25 mouse cellular contexts compared by ENCODE assay signal in the genomic region with DNA sequence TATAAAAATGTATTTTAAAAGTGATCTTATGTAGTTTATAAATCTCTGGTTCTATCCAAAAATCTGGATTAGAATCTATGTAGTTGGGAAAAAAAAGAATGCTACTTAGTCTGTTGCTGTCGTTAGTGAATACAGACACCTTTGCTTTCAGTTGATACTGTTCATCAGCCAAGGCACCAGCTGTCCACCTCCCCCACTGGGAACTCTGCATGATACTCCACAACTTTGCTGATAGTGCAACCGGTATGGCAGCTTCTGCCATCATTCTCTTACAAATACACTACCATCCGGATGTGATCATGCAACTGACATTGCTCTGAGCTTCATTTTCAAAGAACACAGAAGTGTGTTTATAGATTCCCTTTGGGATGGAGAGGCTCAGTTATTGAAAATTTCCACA. TPM values are rescaled to one million over a fixed set of nuclear protein-coding genes. Genes with fewer than 3 reads are reported as not detected.
DNase-seq lines count a peak whose midpoint lies in the region; ATAC-seq and TF ChIP-seq lines count a peak whose summit lies in the region.
"Had no signal": no experiment of that assay in that cellular context is flagged by ENCODE, and none has a peak within 500 bp of the region (broad histone marks: within the 10 kb centered on the region; RNA-seq: fewer than 3 reads in every experiment).

No protein-coding gene starts in this region.

- no peaks in the 10 kb centered on the region for H3K27me3 ChIP-seq in lung, embryonic 14.5 days (ENCODE audit: insufficient read depth, low read length)
- no peaks in the 10 kb centered on the region for H3K27me3 ChIP-seq in lung, postnatal 0 days (replicated peaks; ENCODE audit: insufficient read depth, low read length)
- H3K27me3 ChIP-seq: forebrain, embryonic 13.5 days; heart, embryonic 13.5 days; hindbrain, embryonic 15.5 days had no signal

- no peaks in the 10 kb centered on the region for H3K36me3 ChIP-seq in lung, embryonic 14.5 days (ENCODE audit: insufficient read depth)
- H3K36me3 ChIP-seq in lung, postnatal 0 days (ENCODE audit: insufficient read depth, low read length) = no peaks in the 10 kb centered on the region
- H3K36me3 ChIP-seq: embryonic facial prominence, embryonic 10.5 days; heart, embryonic 13.5 days; hindbrain, embryonic 15.5 days had no signal

- no peaks in the 10 kb centered on the region for H3K4me1 ChIP-seq in lung, embryonic 14.5 days (ENCODE audit: insufficient read depth)
- H3K4me1 ChIP-seq in lung, postnatal 0 days (ENCODE audit: insufficient read depth, low read depth, low read length) = no peaks in the 10 kb centered on the region
- H3K4me1 ChIP-seq: embryonic facial prominence, embryonic 10.5 days; forebrain, embryonic 13.5 days; heart, embryonic 13.5 days; hindbrain, embryonic 15.5 days had no signal

- H3K9me3 ChIP-seq in lung, embryonic 14.5 days (ENCODE audit: low read depth, low read length) = no peaks in the 10 kb centered on the region
- H3K9me3 ChIP-seq in lung, postnatal 0 days (ENCODE audit: low read length) = no peaks in the 10 kb centered on the region
- H3K9me3 ChIP-seq: embryonic facial prominence, embryonic 10.5 days; forebrain, embryonic 13.5 days; heart, embryonic 13.5 days; hindbrain, embryonic 15.5 days had no signal

- H3K9ac ChIP-seq in lung, embryonic 14.5 days = no peak overlapping the region
- H3K9ac ChIP-seq in lung, postnatal 0 days (replicated peaks; ENCODE audit: low read depth) = no peak overlapping the region
- H3K9ac ChIP-seq: forebrain, embryonic 13.5 days; forebrain, postnatal 0 days; heart, embryonic 13.5 days; hindbrain, embryonic 15.5 days had no signal

- no peak for TF ChIP-seq CTCF in lung, embryonic 14.5 days (IDR thresholded peaks at IDR 0.05; ENCODE audit: low read depth)
- TF ChIP-seq CTCF in lung, postnatal 0 days (IDR thresholded peaks at IDR 0.05) = no peak

- peak; percentile 1 for DNase-seq in cerebellum, postnatal 14 days
- DNase-seq in cerebellum, adult 8-10 months = no peak
- peak; percentile 35 for DNase-seq in lung, embryonic 14.5 days
- no peak for DNase-seq in lung, postnatal 0 days (ENCODE audit: low spot score)
- DNase-seq in layer of hippocampus, adult 9-10 months (ENCODE audit: low spot score) = peak; percentile 29
- peak; percentile 19 to 45 for DNase-seq in layer of hippocampus, postnatal 36 days
- DNase-seq in adrenal gland, postnatal 4 days (ENCODE audit: low spot score in 2 of 2) = no peak
- DNase-seq in kidney, adult 8-10 months = no peak
- DNase-seq: adrenal gland, postnatal 10 days; cerebellum, adult 2 months; forebrain, postnatal 0 days; gastrocnemius, adult 2 months; gastrocnemius, postnatal 25 days; heart, postnatal 36 days had no signal

- peak; percentile 44; the same call in 1 of the 2 replicates for ATAC-seq in lung, embryonic 14.5 days (ENCODE audit: insufficient read depth)
- no peak for ATAC-seq in lung, postnatal 0 days
- ATAC-seq: forebrain, embryonic 13.5 days; forebrain, postnatal 0 days had no signal

- 20% methylated on average over 3 of the region's 3 CpGs for WGBS in lung, embryonic 14.5 days
- 33% methylated on average over 3 of the region's 3 CpGs for WGBS in lung, postnatal 0 days

- H3K27ac ChIP-seq in lung, embryonic 14.5 days (ENCODE audit: low read depth) = no peak overlapping the region
- H3K27ac ChIP-seq in lung, postnatal 0 days (ENCODE audit: low read length) = no peak overlapping the region
- H3K27ac ChIP-seq: embryonic facial prominence, embryonic 10.5 days; forebrain, embryonic 13.5 days; gastrocnemius, adult 2 months; heart, embryonic 13.5 days; hindbrain, embryonic 15.5 days had no signal

- TF ChIP-seq EP300 in lung, postnatal 0 days (IDR thresholded peaks at IDR 0.05) = no peak

- no peak overlapping the region for H3K4me3 ChIP-seq in lung, embryonic 14.5 days (ENCODE audit: low read depth, low read length)
- no peak overlapping the region for H3K4me3 ChIP-seq in lung, postnatal 0 days (ENCODE audit: low read depth, low read length)
- H3K4me3 ChIP-seq: embryonic facial prominence, embryonic 10.5 days; forebrain, embryonic 13.5 days; gastrocnemius, adult 2 months; heart, embryonic 13.5 days; hindbrain, embryonic 15.5 days had no signal

- H3K4me2 ChIP-seq in lung, embryonic 14.5 days = no peak overlapping the region
- H3K4me2 ChIP-seq in lung, postnatal 0 days (replicated peaks; ENCODE audit: low read depth, low read length) = no peak overlapping the region
- H3K4me2 ChIP-seq: forebrain, embryonic 13.5 days; heart, embryonic 13.5 days; hindbrain, embryonic 15.5 days had no signal

RNA-seq across cellular contexts. Expression of gene 4933412E24Rik, which starts 4.8 kb away (rescaled TPM):
- not detected in 2 replicates for polyA plus RNA-seq in lung, embryonic 14.5 days (2014; fragmentation: Nextera tagmentation; extraction: Ambion mirVana)
- not detected in 2 replicates for polyA plus RNA-seq in lung, postnatal 0 days (2015; fragmentation: Nextera tagmentation; extraction: Ambion mirVana)
- not detected for total RNA-seq in layer of hippocampus, postnatal 36 days (2021)
- not detected for total RNA-seq in adrenal gland, postnatal 4 days (2021)
- total RNA-seq: adrenal gland, postnatal 10 days; forebrain, postnatal 0 days; gastrocnemius, adult 2 months; gastrocnemius, postnatal 25 days; granulocyte monocyte progenitor cell, adult 5-6 weeks; heart, adult 8-10 months; heart, postnatal 36 days; MEL had no signal
- polyA plus RNA-seq: C2C12; cerebellum, adult 2 months; embryonic facial prominence, embryonic 10.5 days; embryonic facial prominence, embryonic 14.5 days; forebrain, embryonic 13.5 days; forebrain, postnatal 0 days; heart, embryonic 13.5 days; heart, postnatal 0 days; hindbrain, embryonic 11.5 days; hindbrain, embryonic 15.5 days had no signal

Comparison
In these comparisons a context has a peak if more than half of its experiments do, and no peak if none do; other contexts are left out.
1. DNase-seq: peak in cerebellum, postnatal 14 days (2 of 2), lung, embryonic 14.5 days (single experiment), layer of hippocampus, adult 9-10 months (single experiment) and layer of hippocampus, postnatal 36 days (2 of 2); none in cerebellum, adult 8-10 months (single experiment), lung, postnatal 0 days (single experiment), adrenal gland, postnatal 4 days (0 of 2) and kidney, adult 8-10 months (0 of 2).